Mouse (Mus musculus) cerebellum, adult 11-12 months (tissue): Measurements from ENCODE around the gene Spc24.
"Not testable (repeated sequence)": the region's sequence is repeated elsewhere in the genome, so short reads cannot be mapped to it uniquely, and the experiment has no call there.

Experiments used
- DNase-seq: peaks from one replicate; pipeline ENCODE4 v3.0.0; 2022

The Spc24 gene

GRCm38 (mm10) chr9:21760155-21761088 lies at the start of gene Spc24:
TSS of gene Spc24 (minus strand) at chr9:21760303.
- DNase-seq = peak; percentile 96

- no peak for DNase-seq
Measured at GRCm38 (mm10) chr9:21808561-21808960, 48.5 kb upstream of the Spc24 start.

GRCm38 (mm10) chr9:21806976-21807375 lies 46.9 kb upstream of the Spc24 start:
- no peak for DNase-seq

GRCm38 (mm10) chr9:21806363-21806762 lies 46.3 kb upstream of the Spc24 start:
- no peak for DNase-seq

DNA sequence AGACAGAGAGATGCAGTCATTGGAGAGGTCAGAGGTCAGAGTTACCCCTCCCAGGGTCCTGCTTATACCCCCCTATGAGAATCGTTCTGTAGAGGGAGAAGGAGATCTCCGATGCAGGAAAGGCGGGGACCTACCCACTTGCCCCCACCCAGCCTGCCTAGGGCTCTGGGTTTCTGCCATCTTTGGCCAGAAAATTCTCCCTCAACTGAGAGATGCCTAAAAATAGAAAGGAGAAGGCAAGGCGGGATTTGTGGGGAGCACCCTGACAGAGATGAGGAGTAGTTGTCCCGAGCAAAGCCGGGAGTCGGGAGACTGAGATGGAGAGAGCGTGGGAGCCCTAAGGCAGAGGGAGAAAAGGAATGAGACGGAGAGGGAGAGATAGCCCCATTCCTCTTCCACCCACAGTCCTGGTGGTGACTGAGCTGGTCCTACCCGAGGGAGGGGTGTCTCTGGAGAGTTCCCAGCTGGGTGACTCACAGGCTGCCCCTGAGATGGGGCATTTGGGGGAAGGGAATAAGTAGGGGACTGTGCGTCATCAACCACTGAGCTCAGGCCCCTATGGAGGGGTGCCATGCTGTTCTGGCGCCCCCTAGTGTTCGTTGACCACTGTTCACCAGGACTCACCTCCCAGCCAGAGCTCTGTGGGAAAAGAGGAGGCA lies 44.0 kb upstream of the Spc24 start:
- peak; percentile 86 for DNase-seq

GRCm38 (mm10) chr9:21801591-21801990 lies 41.5 kb upstream of the Spc24 start:
- DNase-seq = no peak

- DNase-seq = no peak
Measured at GRCm38 (mm10) chr9:21801121-21801520, 41.0 kb upstream of the Spc24 start.

- no peak for DNase-seq
Measured at GRCm38 (mm10) chr9:21799010-21799350, 38.9 kb upstream of the Spc24 start.

- peak; percentile 74 for DNase-seq
Measured at GRCm38 (mm10) chr9:21798345-21799009, 38.4 kb upstream of the Spc24 start, which contains the start of gene Kank2. TSS of gene Kank2 (minus strand) at chr9:21798744.

DNA sequence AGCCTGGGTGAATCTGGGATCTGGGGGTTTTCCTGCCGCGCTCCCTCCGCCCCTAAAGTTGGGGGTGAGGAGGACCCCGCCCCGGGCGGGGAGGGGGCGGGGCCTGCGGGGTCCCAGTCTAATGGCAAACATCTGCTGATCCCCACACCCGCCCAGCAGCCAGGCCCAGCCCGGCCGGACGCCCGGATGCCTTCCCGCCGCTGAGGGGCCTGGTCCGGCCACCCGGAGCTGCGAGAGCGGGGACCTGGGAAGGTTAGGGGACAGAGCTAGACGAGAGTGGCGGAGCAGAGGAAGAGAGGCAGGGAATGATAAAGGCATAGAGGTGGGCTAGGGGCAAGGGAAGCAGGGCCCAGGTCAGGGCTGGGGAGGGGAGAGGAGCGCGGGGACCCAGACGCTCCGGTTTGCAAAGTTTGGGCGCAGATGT lies 37.8 kb upstream of the Spc24 start:
- DNase-seq = no peak

DNA sequence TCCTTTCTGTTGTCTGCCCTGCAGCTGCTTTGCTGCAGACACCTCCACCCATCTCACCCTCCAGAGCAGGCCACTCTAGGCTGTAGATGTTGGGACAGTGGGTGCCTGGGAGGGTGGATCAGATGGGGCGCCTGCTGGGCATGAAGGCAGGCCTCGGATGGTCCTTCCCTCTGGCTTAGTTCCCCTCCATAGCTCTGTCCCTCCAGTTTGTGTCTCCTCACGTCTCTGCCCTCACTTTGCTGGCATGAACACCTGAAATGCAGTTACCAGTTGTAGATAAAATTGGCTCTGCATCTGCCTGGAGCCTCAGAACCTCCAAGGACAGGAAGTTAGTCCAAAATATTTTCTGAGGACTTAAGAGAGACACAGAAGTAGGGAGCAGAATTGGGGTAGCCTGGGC lies 36.8 kb upstream of the Spc24 start:
- DNase-seq = no peak

- peak; percentile 55 for DNase-seq
Measured at GRCm38 (mm10) chr9:21796259-21796658, 36.2 kb upstream of the Spc24 start.

DNA sequence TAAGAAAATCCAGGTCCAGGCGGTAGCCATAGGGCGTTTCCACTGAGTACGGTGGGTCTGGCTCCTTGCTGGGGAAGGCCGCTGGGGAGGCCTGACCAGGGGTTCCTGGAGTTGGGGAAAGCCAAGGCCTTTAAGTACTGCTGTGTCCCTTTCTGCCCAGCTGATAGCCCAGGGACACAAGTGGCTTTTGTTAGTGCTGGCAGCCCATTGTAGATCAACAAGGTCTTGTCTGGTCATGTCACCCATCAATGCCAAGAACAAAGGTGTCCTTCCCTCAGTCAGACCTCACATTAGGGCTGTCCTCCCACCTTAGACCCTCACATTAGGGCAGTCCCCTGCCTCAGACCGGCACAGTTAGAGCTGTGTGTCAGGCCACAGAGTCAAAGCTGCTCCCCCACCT lies 35.5 kb upstream of the Spc24 start:
- no peak for DNase-seq

DNA sequence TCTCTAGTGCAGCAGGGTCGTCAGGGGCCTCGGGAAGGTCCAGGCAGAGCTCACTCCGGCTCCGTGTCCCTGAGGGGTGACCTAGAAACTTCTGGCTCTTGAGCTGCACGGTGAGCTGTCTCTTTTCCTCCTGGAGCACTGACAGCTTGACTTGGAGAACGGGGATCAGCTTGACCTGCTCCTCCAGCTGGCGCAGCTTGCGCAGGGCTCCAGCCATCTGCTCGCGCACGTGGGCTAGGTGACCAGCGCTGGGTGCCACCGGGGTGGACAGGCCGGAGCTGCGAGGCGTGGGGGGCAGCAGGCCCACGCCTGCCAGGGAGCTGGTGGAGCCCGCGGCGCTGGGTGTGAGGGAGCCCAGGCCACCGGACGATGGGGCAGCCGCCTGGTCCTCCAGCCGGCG lies 34.8 kb upstream of the Spc24 start:
- peak; percentile 90 for DNase-seq

- DNase-seq = peak; percentile 53
Measured at GRCm38 (mm10) chr9:21794344-21794834, 34.3 kb upstream of the Spc24 start.

GRCm38 (mm10) chr9:21793507-21793906 lies 33.4 kb upstream of the Spc24 start:
- DNase-seq = not testable (repeated sequence)

- peak; percentile 65 for DNase-seq
Measured at GRCm38 (mm10) chr9:21792644-21793043, 32.5 kb upstream of the Spc24 start.

GRCm38 (mm10) chr9:21791861-21792260 lies 31.8 kb upstream of the Spc24 start:
- DNase-seq = no peak

- DNase-seq = no peak
Measured at GRCm38 (mm10) chr9:21788234-21788633, 28.1 kb upstream of the Spc24 start.

- DNase-seq = no peak
Measured at GRCm38 (mm10) chr9:21787654-21788053, 27.6 kb upstream of the Spc24 start.

- peak; percentile 65 for DNase-seq
Measured at GRCm38 (mm10) chr9:21786906-21787305, 26.8 kb upstream of the Spc24 start.

GRCm38 (mm10) chr9:21786309-21786708 lies 26.2 kb upstream of the Spc24 start:
- not testable (repeated sequence) for DNase-seq
